Mouse (Mus musculus) bone marrow macrophage, adult 2 months (primary cell): Measurements from ENCODE around the gene Ino80d.
"Not testable (repeated sequence)": the region's sequence is repeated elsewhere in the genome, so short reads cannot be mapped to it uniquely, and the experiment has no call there.

ENCODE experiments used
- CTCF ChIP-seq: IDR thresholded peaks from 2 replicates; pipeline ENCODE4 v1.5.1; 2012; ENCODE audit warnings: low read depth, mild to moderate bottlenecking, low read length, moderate library complexity
- POLR2A ChIP-seq: IDR thresholded peaks from 2 replicates; pipeline ENCODE4 v1.6.1; 2012; ENCODE audit warnings: mild to moderate bottlenecking, low read depth, low read length, borderline replicate concordance

GRCm38 (mm10) chr1:63138586-63138985 is 24.1 kb upstream of the Ino80d start:
- TF ChIP-seq CTCF, POLR2A: not testable (repeated sequence)
